Mouse (Mus musculus) testis, adult 2 months (tissue): ENCODE measurements around the gene Acap2.

Source experiments
- CTCF ChIP-seq: fragments of 200-500 bp; IDR thresholded peaks from 2 replicates; pipeline ENCODE4 v1.5.1; 2012; ENCODE audit warnings: low read depth, mild to moderate bottlenecking, inconsistent platforms, low read length, moderate library complexity; ENCODE audit not compliant: control insufficient read depth, insufficient read depth, insufficient replicate concordance
- POLR2A ChIP-seq: fragments of 200-500 bp; IDR thresholded peaks from 2 replicates; pipeline ENCODE4 v1.6.1; 2012; ENCODE audit warnings: low read depth, mild to moderate bottlenecking, inconsistent platforms, low read length, moderate library complexity; ENCODE audit not compliant: control insufficient read depth

GRCm38 (mm10) chr16:31071731-31072130 lies 129.3 kb downstream of the Acap2 start:
- TF ChIP-seq CTCF: no peak
- no peak for TF ChIP-seq POLR2A
